Mouse (Mus musculus) small intestine, adult 2 months (tissue): Measurements from ENCODE around the gene Dapk2.

Experiments
- CTCF ChIP-seq: fragments of 200-500 bp; IDR thresholded peaks from 2 replicates; pipeline ENCODE4 v1.5.1; 2012; ENCODE audit warnings: low read depth, mild to moderate bottlenecking, control low read depth, inconsistent platforms, low read length, moderate library complexity, mixed read lengths; ENCODE audit not compliant: insufficient replicate concordance, insufficient read length; ENCODE audit errors: extremely low read depth
- POLR2A ChIP-seq: fragments of 200-500 bp; IDR thresholded peaks from 2 replicates; pipeline ENCODE4 v1.6.1; 2012; ENCODE audit warnings: low read depth, mild to moderate bottlenecking, control low read depth, inconsistent platforms, low read length, moderate library complexity

DNA sequence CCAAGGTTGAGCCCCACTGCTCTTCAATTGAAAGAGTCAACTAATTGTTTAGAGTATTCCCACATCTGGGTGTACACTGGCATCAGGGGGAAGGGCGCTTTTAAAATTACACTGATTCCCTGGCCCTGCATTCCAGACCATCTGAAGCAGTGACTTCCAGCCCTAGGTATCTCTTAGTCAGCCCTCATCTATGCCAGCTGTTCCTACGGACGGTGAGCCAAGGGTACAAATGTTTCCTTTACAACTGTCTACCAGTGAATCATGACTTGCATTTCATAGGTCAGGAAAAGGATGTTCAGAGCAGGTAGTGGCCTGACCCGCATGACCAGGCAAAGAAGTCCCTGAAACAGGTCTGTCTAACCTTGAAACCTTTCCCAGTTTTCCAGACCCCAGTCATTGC is 59.9 kb downstream of the Dapk2 start:
- no peak for TF ChIP-seq CTCF
- TF ChIP-seq POLR2A = no peak
